Mouse (Mus musculus): Measurements from ENCODE around the gene Zfp385b.

- TF ChIP-seq CTCF (IDR thresholded peaks at IDR 0.05; ENCODE audit: extremely low read depth, insufficient read depth, low read length) (no peak), POLR2A (IDR thresholded peaks at IDR 0.05; ENCODE audit: extremely low read depth, insufficient read depth, low read length) (0 out of 2 replicates have a peak, but pooled peaks have one; percentile 14)
Measured at GRCm38 (mm10) chr2:77519341-77519740, 300.1 kb downstream of the Zfp385b start.

Data from cortical plate, adult 2 months (tissue).